Mouse (Mus musculus) T-cell, adult 2 months (primary cell): ENCODE data around the gene Etfb.

Experiments used
- DNase-seq: peaks from one replicate; pipeline ENCODE4 v3.0.0; 2022; ENCODE audit warnings: low spot score

Etfb gene

DNA sequence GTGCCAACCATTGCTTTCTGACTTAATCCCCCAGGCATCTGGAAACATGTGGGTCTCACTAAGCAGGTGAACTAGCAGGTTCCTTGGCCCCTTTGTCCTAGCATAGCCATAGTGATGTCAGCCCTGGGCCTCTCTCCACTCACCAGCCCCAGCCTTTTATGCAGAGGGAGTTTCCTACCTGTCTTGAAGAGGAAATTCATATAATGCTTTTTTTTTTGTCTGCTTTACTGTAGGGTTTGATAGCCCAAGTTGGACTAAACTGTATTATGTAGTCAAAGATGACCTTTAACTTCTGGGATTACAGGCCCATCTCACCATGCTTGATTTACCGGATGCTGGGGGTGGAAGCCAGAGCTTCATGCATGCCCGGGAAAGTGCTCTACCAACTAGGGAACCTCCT lies 5.9 kb downstream of the Etfb start:
- no peak for DNase-seq

DNA sequence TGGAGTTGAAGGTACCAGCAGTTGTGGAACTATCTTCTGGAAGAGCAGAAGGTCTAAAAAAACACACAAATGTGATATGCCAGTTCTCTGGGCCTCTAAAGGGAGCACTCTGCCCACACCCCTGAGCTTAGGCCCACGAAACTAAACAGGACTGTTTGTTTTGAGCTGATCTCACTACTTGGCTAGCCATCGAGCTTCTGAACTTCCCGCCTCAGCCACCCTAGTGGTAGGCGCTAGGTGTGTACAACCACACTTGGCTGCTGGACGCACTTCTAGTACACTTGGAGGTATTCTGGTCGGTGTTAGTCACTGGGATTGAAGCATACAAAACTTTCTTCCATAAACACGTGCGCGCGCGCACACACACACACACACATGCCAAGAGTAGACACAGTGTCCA lies 7.8 kb downstream of the Etfb start:
- DNase-seq: no peak

DNA sequence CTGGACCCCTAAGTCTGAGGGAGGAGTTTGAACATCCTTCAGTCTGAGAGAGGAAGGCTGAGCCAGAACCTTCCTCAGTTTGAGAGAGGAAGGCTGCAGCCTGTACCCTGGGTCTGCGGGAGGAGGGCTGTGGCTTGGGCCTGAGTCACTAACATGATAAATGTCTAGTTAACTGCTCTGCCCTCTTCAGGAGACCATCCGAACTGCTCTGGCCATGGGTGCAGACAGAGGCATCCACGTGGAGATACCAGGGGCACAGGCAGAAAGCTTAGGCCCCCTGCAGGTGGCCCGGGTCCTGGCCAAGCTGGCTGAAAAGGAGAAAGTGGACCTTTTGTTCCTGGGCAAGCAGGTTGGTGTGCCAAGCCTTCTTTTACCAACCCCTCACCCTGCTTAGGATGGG lies 8.7 kb downstream of the Etfb start:
- DNase-seq: peak; percentile 52

DNA sequence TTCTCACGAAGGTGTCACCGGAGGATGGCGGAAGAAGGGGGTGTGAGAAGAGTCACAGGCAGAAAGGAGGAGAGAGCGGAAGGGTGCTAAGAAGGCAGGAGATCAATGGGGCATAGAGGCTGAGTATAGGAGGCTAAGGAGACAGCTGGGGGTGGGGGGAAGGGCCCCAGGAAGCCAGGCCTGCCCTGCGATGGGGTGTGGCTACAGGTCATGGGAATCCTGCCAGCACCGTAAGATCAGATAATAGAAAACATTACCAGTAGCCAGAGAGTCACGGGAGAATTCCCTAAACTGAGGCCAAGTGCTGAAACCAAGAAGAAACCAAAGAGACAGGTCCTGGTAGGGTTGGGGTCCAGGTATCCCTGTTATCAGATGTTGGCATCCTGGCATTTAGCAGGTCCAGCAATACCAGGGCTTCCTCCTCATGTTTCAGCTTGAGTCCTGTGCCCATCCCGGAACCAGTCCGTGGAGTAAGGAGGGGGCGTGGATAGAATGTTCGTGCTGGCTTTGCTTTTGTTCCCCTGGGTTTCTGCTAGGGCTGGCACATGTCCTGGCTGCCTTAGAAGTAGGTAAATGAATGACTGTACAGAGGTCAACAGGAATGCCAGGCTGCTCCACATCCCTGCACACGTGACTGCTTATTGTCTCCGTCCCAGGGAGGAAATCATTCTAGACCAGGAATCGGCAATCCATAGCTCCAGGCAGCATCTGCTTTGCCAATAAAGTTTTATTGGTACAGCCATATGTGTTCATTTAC lies 9.9 kb downstream of the Etfb start:
- DNase-seq: no peak

DNA sequence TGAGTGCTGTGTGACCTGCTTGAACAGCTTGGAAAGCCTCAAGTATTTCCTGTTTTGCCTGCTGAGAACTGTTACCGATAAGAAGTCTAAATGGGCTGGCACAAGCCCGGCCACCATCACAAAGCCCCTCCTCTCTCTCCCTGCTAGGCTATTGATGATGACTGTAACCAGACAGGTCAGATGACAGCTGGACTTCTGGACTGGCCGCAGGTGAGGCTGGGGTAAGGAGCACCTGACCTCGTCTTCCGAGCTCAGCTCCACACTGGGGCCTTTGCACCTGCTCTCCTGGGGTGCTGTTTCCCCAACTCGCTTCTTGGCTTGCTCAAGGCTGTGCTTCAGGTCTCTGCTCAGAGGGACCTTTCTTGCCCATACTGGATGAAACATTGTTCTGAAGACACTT lies 10.5 kb downstream of the Etfb start:
- no peak for DNase-seq

DNA sequence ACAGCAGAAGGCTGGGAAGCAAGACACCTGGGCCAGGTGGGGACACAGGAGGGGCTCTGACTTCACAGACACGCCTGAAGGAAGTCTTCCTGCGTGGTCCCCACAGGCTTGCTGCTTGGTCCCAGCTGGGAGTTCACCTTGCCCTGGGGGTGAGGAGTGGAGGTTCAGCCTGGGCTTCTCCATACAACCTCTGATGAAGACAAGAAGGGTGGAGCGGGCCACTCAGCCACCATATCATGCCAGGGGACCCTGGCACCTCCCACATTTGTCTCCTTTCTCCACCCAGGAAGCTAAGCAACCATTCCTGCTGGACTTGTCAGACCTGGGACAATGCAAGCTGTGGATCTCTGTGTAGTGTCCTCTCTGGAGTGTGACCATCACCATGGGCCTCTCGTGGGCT lies 19.0 kb downstream of the Etfb start, which contains the start of gene Vsig10l:
TSS of gene Vsig10l (plus strand) at position 301 of the 400 bp plus-strand sequence.
- no peak for DNase-seq

DNA sequence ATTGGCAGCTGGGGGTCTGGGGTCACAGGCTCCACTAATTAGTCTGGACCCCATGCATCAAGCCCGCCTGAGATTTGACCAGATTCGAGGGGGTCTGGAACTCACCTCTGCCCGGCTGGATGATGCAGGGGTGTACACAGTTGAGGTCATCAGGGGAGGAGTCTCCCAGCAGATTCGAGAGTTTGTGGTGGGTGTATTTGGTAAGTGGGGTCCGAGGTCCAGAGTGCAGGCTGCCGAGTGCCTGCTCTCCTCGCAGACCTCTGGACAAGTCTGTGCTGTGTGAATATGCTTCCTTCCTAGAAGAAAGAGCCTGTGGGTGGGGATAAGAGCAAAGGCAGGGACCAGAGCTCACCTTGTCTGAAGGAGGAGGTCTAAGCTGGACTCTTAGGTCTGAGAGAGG lies 20.1 kb downstream of the Etfb start:
- DNase-seq: no peak

DNA sequence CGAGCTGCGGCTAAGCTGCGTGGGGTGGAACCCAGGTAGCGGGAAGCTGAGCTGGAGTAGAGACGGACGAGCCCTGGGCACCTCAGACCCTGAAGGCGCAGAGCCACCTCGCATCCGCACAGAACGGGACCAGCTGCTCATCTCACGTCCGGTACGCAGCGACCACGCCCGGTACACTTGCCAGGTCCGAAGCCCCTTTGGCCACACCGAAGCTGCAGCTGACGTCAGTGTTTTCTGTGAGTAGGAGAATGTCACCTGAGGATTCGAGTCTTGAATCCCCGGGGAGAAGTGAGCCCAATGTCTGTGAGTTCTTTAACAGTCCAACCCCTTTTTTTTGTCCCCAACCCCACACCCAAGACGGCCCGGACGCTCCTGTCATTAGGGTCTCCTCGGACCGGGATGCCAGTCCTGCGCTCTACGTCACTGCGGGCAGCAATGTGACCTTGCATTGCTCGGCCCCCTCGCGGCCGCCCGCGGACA lies 21.0 kb downstream of the Etfb start:
- peak; percentile 12 for DNase-seq

DNA sequence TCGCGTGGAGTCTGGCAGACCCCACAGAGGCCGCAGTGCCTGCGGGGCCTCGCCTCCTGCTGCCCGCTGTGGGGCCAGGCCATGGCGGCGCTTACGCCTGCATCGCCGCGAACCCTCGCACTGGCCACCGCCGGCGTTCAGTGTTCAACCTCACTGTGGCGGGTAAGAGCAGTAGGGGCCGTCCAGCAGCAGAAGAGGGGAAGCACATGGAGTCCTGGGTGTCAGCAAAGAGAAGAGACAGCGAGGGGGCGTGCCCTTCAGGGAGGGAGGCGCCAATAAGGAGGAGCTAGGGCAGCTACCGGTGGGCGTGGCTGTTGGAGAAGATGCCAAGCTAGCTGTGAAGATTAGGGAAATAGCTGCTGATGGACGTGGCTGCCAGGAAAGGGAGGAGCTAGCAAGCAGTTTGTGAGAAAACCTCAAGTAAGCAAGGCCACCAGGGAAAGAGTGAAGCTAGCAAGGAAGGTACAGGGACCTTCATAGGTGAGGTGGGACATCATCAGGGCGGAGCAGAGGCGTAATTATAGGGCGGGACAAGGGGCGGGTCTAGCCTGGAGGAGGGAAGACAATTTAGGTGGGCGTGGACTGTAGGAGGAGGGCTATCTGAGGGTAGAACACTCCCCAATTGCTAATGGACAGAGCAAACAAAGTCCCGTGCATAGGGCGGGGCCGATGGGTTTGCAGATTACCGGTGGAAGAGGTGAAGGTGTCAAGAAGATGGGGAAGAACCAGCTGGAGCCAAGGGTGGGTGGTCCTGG lies 21.6 kb downstream of the Etfb start:
- peak; percentile 88 for DNase-seq

DNA sequence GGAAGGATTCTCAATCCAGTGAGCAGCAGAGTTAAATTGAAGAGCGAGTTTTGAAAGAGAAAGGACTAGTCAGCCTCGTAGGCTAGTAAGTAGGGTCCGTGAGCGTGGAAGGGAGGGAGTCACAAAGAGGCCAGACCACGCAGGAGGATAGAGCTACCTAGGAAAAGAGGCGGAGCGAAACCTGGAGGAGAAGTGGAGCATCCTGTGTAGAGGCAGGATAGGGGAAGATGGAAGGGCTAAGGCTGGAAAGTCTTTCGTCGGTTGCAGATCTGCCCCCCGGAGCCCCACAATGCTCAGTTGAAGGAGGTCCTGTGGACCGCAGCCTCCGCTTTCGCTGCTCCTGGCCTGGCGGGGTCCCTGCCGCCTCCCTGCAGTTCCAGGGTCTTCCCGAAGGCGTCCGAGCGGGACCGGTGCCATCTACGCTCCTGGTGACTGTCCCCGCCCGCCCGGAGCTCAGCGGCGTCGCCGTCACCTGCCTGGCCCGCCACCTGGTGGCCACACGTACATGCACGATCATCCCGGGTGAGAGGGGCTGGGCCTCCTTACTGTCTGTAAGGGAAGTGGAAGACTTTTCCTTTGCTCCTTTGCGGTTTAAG lies 22.3 kb downstream of the Etfb start:
- peak; percentile 83 for DNase-seq

DNA sequence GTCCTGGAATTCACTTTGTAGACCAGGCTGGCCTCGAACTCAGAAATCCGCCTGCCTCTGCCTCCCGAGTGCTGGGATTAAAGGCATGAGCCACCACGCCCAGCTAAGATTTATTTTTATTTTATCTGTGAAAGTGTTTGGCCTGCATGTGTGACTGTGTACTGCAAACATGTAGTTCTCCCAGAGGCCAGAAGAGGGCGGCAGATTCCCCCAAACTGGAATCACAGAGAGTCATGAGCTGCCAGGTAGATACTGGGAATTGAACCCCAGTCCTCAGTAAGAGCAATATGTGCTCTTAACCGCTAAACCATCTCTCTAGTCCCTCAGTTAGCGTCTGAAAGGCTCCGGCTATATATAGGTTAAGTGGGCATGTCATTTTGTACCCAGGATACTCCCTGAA lies 26.5 kb downstream of the Etfb start:
- DNase-seq: peak; percentile 36

DNA sequence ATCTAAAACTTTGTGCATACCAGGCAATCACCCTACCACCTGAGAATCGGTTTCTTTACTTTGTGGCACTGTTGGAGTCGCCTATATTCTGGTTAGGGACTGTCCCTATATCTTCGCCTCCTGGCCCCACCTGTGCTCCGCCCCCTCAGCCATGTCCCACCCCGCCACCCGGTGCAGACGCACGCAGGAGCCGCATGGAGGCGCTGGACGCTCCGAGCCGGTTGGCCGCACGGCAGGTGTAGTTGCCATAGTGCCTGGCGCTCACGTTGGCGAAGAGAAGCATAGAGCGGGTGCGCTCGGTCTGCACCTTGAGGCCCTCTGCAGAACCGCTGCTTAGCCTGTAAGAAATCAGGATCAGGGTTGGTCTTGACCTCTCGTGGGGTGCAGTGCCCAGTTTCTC lies 31.8 kb downstream of the Etfb start:
- DNase-seq: peak; percentile 57

DNA sequence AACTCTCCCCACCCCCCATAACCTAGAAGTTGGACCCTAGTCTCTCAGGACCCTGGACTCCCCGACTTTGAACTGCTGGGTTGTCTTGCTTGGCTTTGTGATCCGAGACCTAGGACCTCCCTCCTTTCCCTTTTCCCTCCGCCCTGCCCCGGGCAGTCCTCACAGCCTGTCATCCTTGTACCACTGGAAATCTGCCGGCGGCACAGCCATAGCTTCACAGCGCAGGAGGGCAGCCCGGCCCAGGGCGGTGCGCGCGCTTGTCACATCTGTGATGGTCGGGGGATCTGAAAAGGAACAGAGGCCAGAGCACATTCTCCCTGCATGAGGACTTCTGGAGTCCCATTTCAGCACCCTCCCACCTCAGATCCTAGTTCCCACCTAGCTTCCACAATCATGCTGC lies 32.5 kb downstream of the Etfb start:
- DNase-seq: no peak

DNA sequence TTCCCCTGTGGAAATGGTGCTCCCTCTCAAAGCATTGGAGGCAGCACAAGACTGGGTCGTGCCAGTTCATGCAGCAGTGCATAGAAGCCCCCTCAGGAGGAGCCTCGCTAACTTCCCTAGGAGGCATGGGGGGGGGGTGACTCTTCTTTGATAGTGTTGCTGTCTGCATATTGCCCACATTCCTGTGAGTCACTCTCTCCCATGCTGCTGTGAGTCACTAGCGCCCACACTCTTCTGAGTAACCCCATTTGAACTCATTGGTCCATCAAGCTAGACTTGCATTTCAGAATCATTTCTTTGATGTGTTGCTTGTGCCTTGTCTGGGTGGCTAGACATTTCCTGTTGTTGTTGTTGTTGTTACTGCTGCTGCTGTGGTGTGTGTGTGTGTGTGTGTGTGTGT lies 37.3 kb downstream of the Etfb start:
- no peak for DNase-seq

DNA sequence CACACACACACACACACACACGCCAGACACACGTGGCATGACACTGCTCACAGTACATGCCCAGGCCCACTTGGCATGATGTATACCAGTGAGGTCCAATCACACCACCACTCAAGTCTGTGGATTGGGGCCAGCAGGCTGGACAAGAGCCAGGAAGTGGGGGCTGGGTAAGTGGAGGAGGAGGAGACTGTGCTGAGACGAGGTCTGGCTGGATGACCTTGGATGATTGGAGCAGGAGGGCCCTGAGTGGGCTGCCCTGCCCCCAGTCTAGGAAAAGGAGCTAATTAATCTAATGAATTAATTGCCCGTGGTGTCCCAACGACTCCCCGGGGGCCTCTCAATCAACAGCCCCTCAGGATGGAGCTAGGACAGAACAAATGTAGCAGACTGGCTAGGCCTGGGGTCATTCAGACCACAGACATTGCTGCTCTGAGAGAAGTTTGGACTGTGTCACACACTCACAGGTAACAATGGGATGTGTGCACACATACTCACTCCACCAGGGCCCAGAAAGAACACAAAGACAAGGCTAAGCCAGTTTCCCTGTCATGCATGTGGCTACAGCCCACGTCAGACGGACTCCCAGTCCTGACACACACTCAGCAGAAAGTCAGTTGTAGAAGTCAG lies 38.3 kb downstream of the Etfb start:
- no peak for DNase-seq

DNA sequence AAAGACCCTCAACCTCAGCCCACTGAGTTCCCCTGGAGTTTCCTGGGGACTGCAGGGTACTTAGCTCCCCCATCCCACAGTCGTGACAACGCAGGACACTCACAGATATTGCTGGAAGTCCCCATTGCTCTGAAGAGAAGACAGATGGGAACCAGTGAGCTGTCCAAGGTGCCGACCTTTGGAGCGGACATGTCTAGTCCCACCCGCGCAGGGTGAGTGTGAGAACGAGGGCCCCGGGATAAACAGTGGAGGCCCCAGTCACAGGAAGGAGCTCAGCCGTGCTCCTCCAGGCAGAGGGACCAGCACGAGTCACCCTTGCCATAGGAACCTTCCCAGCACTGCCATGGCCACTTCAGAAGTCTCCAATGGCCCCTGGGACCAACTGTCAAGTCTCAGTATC lies 39.4 kb downstream of the Etfb start:
- DNase-seq: no peak

DNA sequence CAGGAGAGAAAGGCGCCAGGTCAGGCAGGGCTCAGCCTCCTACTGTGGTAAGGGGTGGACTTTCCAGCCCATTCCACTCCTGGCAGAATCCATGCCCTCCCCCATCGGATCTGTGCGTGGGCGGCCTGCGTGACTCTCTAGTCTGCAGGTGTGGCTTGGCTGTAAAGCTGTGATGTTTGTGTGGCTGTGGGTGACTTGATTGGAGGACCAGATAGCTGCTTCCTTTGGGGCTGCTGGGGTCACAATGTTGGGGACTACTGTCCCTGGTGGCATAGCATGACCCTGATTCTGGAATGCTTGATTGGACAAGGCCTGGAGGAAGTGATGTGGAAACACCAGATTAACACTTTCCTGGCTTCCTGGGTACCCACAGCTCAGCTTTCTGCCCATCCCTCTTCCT lies 44.8 kb downstream of the Etfb start:
- DNase-seq: no peak

DNA sequence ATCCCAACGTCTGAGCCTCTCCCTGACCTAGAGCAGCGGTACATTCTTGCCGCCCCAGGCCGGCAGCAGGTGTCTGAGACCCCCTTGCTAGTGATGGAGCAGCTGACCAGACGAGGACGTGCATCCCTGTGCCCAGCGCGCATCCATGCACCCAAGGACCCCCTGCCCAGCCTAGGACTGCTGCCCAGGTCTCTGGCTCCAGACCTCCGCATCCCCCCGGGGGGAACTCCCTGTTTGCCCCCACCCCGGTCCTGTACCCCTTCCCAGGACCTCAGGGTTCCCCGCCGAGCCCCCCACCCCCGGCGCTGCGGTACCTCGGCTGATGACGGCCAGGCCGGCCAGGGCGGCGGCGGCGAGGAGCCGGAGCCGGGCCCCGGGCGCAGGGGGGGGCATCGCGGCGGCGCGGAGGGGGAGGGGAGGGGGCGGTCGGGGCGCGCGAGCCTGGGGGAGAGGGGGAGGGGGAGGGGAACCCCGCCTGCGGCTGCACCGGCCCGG lies 45.8 kb downstream of the Etfb start, which contains the start of gene Iglon5:
TSS of gene Iglon5 (minus strand) at position 445 of the 495 bp plus-strand sequence.
- DNase-seq: no peak

DNA sequence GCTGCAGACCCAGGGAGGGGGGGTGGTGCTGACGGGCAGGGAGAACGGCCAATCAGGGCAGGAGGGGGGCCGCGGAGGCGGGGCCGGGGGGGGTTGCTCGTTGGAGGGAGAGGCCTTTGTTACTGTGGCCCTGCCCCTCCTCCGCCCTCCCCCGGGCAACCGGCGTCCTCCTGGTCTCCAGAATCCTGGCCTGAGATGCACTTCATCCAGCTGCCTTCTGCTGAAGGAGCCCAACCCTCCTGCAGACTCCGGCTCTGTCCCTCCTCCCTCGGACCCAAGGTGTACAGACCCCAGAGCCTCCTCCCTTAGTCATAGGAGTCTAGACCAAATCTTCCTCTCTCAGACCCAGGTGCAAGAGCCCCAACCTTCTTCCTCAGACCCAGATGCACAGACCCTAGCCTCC lies 46.3 kb downstream of the Etfb start:
- DNase-seq: no peak

DNA sequence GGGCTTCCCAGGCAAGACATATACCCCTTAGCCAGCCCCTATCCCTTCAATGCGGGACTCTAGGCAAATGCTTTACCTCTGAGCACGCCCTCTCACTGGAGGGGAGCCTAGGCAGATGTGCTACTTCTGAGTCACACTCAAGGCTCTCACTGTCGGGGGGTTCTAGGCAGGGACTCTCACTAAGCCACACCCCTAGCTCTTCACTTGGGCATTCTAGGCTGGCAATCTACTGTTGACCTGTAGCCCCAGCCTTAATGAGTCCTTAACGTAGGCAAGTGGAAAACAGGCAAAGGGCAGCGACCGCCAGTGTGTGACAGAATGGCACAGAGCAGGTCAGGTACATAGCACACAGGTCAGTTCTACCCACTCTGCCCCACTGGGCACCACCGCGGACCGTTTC lies 47.0 kb downstream of the Etfb start:
- DNase-seq: no peak

DNA sequence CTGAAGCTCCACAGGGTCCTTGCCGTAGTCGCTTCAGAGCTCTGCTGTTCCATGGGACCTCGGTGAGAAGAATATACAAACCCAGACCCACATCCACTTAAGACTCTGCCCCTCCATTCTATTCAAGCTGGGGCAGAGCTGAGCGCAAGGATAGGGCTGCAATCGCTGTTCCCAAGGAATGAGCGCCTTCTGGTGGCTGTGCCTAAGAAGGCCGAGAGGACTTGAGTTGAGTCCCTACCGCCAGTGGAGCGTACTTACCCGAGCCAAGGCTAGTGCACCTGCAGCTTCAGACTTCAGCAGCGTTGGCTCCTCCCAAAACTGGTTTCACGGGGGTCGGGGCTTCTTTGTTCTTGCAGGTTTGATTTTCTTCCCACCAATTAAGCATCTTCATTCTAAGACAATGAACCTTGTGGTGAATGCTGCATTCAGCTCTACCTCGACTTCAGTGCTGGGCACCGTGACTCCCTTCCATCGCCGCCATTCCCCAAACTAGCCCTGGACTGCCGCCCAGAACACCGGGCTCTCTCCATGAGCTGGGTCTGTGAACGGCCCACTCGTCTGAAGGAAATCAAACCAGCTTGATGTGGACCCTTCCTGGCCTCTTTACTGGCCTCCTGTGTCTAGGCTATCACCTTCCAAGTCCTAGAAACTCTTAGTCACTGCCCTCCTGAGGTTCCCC lies 51.6 kb downstream of the Etfb start:
- DNase-seq: no peak
